Mouse (Mus musculus): ENCODE measurements at regions not wholly inside any gene's neighbourhood (a gene's known extent, or its start where the extent isn't known, plus 50 kb on each side); places are given as distances from the start of the nearest gene placed in this dataset.

DNA sequence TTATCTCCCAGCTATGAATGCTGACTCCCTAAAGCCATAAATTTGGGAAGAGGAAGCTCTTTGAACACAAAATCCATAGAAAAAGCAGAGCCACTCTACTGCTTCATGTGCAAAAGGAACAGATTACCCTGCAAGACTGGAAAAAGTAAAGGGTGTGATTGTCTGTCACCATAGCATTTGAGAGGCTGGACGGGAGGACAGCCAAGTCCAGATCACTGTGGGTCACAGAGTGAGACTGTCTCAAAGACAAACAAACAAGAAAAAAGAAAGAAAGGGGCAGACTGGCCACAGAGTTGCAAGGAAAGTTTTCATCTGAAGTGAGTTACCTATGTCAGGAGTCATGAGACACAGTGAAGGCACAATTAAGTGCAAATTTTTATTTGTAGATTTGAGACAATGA lies 150.7 kb upstream of the Ccn2 start:
- no peak for DNase-seq

DNA sequence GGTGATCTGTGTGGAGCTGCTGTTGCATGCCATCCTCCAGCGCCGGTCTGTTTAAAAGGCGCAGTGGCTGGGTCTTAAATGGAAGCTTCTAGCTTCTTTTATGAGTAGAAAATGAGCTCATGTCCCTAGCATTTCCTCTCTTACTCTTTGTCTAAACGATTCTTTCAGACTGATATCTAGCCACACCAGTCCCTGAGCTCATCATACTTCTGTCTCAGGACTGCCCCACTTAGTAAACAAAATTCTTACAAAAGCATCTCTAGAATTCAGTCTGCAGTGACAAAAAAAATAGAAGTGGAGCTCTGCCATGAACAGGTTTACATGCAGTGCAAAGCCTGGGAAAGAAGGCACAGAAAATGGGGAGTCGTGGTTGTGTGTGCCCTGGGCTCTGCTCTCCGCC lies 150.2 kb upstream of the Ccn2 start:
- DNase-seq, result no peak

- DNase-seq, result no peak
Measured at GRCm38 (mm10) chr10:24446168-24446567, 149.1 kb upstream of the Ccn2 start.

DNA sequence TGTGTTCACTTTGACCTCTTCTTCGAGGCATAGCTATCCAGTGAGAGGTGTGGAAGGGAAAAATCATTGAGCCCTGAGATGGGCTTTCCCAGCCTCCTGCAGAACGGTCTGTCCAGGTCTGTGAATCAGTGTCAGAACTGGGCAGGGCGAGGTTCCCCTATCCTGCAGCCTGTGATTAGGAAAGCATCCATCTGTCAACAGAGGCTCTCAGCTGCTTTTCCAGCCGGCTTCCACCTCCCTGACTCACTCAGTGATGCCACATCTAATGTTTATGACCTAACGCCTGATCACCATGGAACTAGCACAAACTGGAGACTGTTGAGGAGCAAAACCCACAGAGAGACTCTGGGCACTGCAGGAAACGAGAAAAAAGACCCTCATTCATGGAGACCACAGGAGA lies 148.1 kb upstream of the Ccn2 start:
- no peak for DNase-seq

DNA sequence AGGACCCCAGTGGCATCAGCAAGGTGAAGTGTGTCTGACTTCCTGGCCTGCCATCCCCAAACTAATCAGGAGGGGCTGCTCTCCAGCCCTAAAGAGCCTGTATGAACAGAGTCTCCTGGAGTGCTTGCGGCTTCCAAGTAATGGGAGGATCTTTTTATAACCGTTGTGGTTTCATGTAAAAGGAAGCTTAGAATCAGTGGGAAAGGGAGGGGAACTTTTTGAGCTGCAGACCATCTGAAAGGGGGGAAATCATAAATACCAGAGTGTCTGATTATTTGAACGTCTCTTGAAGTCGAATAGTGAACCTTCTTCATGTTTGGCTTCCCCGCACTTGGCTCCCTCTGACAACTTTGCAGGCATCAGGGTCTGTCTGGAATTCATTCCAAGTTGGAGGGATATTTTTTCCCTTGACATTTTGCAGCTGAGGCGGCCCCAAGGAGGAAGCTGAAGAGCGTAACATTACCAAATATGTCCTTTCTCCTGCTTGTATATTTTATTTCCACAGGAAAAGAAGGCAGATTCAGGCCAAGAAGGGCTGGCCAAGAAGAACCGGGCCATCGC lies 147.2 kb upstream of the Ccn2 start:
- DNase-seq, result peak; percentile 21 to 38

DNA sequence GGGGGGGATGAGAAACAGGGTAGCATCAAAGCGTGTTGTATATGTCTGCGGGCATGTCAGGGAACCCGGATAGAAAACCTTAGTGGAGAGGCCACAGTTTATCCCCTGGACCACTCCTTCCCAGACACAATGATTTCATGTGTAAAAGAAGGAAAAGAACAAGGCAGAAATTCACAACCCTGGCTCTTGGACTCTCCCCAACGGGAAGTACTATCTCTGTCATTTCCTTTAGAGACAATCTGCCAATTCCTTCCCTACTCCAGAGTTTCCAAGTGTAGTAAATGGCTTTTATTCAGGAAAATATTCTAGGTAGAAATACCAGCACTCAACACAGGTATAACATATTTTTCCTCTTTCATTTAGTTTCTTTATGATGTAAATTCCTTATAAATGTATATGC lies 141.7 kb upstream of the Ccn2 start:
- DNase-seq, result no peak

GRCm38 (mm10) chr10:24458667-24459066 lies 136.6 kb upstream of the Ccn2 start:
- DNase-seq, result no peak

DNA sequence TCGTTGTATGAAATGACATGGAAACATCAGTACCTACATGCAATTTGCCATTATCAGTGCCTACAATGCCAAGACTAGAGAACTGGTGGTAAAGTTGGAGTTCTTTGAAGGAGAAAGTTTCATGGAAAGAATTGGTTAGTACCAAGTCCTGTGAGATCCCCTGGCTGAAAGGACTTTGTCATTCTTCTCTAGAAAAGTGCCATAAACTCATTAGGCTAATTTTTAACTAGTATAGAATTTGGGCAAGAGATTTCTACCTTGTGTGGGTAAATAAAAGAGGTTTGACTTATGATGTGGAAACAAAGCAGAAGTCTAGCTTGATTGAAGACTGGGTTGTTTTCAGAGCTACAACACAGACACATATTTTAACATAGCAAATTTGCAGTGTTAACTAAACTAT lies 131.4 kb upstream of the Ccn2 start:
- no peak for DNase-seq

DNA sequence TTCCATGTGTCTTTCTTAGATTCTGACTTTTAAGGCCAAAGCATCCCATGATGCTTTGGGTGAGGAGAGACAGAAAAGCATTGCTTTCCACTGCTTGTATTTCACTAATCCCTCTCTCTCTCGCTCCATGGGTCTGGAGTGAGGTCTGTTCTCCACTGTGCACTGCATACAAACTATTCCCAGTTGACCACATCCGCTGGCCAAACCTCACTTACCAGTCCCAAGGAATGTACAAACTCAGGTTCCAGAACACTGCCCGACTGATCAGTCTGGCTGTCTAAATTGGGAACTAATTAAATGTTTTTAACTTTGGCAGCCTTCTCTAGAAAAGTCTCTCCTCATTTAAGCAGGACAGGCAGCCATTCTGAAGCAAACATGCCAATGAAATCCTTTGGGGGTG lies 130.9 kb upstream of the Ccn2 start:
- no peak for DNase-seq

DNA sequence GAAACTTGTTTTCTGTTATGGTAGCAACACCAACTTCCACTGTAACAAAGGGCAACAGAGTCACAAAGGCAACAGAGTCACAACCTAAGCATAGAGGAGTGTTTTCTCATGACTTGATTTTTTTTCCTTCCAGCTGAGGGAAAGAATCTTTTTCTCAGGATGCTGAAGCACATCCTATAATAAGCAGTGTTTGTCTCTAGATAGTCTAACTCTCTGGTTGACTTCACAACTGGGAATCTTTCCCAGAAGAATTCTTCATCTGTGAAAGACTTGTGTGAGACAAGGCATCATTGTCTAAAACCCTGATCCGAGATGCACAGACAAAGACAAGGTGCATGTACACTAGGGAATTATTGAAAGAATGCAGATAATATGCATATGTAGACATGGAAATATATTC lies 125.5 kb upstream of the Ccn2 start:
- DNase-seq, result no peak

- DNase-seq, result no peak
Measured at GRCm38 (mm10) chr10:24471521-24471920, 123.7 kb upstream of the Ccn2 start.

GRCm38 (mm10) chr10:24476288-24476687 lies 119.0 kb upstream of the Ccn2 start:
- DNase-seq, result no peak

DNA sequence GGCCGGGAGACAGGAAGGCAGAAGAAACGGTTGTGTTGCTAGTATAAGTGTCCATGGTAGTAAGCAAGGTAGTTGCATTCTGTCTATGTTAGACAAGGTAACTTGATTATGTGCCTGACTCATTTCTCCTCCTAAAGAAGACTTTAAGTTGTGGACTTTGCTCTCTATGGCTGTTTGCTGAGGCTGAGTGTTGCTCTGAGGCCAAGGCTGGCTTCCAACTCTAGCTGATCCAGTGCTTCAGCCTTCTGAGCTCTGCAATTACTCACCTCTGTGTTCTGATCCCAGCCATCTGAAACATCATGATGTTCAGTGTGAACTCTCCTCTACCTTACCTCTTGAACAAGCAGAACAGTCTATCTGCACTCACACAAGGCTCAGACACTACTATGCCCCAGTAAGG lies 116.7 kb upstream of the Ccn2 start:
- DNase-seq, result no peak

DNA sequence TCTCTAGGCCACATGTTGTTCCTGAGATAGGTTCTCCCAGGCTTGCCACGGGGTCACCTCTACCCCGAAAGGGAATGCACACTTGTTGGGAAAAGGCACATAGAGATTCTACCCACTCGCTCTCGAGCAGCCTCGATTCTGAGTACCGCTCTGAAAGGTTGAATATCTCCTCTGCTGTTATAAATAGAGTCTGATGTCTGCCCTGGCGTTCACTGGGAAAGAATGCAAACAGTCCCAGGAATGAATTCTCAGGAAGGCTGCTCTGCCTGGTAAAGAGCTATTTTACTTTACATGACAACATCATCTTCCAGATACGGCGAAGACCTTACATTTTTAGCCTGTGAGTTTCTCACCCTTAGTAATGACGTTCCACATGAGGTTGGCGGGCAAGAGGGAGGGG lies 116.1 kb upstream of the Ccn2 start:
- no peak for DNase-seq

DNA sequence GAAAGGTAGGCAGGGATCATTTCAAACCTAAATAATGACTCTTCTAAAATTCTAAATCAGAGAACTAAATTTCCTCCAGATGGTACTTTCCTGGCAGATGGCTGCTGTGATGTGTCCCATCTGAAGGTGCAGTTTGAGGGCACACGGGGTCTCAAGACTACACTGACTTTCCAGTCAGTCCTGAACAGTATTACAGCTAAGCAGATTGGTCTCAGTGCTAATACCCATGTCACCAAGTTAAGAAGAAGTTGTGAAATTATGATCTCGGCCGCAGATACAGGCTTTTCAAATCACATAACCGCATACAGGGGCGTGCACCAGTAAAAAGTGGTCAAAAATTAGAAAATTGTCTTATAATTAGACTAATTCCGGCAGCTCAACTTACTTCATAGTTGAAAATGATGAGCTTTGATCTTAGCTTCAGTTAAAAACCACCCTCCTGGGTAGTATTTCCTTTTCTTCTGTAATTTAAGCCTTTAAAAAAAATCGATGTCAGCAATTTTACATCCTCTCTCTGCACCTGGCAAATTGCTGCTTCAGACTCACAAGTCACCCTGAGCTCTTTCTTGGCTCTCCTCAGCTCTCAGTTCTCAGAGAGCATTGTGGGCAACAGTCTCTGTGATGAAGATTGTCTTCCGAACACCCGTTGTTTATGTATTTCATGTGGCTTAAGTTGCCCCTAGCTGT lies 113.2 kb upstream of the Ccn2 start:
- no peak for DNase-seq

GRCm38 (mm10) chr10:24483053-24483452 lies 112.2 kb upstream of the Ccn2 start:
- no peak for DNase-seq

- peak in 1 of 2 experiments; percentile 8 for DNase-seq
Measured at GRCm38 (mm10) chr10:24484101-24484660, 111.1 kb upstream of the Ccn2 start.

DNA sequence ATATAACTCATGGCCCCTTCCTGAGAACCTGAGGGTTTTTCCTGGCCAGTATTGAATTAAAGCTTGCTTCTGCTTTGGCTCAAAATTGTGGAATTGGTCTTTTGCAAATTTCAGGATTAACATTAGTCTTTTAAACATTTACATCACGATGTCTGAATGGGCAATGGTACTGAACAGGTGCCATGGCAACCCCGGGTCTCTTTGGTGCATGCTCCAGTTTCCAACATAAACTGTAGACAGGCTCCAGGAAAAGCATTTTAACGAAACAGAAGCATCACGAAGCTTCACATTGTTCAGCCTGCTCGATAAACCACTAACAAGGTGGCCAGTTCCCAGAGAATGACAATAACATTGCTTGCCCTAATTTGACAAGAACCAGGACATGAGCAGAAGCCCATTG lies 109.8 kb upstream of the Ccn2 start:
- no peak for DNase-seq

DNA sequence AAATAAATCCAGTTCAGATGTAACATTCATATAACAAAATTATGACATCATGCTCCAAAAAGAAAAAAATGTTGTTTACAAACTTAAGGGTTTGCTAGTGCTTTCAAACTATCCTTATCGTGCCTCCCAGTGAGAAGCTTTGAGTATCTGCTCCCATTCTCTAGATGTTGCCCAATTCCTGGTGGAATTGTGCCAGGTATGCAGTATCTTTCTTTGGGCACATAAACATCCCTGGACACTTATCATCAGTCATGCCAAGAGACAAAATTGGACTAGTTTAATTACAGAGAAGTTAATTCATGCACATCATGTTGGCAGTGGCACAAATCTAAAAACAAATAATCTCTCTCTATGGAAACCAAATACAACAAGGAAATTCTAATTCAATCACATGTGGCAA lies 109.0 kb upstream of the Ccn2 start:
- DNase-seq, result no peak

- no peak for DNase-seq
Measured at GRCm38 (mm10) chr10:24487915-24488314, 107.3 kb upstream of the Ccn2 start.

DNA sequence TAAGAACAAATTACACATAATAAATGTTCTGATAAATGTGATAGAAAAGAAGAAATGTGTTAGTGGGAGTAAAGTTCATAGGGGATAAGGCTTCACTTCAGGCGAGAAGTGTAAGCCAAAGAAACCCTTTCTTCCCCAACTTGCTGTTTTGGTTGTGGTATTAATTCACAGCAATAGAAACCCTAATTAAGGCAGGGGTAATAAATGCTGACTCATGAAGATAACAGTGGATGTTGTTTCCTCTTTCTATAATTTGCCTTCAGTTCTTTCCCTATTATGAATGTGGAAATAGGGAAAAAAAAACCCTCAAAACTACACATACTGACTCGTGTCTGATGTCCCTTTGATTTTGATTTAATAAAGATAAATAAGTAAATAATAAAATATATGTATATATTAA lies 104.8 kb upstream of the Ccn2 start:
- no peak for DNase-seq

GRCm38 (mm10) chr10:24491848-24492247 lies 103.4 kb upstream of the Ccn2 start:
- DNase-seq, result no peak

DNA sequence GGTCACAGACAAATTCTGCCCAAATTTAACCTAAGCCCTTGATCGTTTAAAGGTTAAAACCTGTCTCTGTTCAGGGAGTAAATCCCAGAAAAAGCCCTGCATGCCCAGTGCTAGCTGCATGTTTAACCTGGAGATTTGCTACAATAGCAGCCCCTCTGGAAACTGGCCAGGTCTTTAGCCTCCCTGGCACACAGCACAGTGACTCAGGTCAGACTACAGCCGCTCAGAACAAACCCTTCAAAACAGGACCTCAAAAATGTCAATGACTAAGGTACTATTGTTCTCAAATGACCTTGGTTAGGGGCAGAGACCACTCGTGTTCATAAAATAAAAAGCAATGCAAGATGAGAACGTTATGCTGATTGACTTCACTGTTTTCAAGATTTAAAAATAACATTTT lies 101.8 kb upstream of the Ccn2 start:
- peak; percentile 24 to 27 for DNase-seq

GRCm38 (mm10) chr10:24493936-24494335 lies 101.3 kb upstream of the Ccn2 start:
- peak; percentile 32 to 61 for DNase-seq

Measured in kidney, adult 8-10 months (tissue).